Mouse (Mus musculus) liver, adult (tissue): ENCODE results near the gene Pla2g15.

Source experiments
- GATA4 ChIP-seq: IDR thresholded peaks from 2 replicates; pipeline ENCODE4 v1.6.1; 2014; ENCODE audit warnings: mild to moderate bottlenecking, low read length; ENCODE audit not compliant: insufficient replicate concordance

Pla2g15 gene

DNA sequence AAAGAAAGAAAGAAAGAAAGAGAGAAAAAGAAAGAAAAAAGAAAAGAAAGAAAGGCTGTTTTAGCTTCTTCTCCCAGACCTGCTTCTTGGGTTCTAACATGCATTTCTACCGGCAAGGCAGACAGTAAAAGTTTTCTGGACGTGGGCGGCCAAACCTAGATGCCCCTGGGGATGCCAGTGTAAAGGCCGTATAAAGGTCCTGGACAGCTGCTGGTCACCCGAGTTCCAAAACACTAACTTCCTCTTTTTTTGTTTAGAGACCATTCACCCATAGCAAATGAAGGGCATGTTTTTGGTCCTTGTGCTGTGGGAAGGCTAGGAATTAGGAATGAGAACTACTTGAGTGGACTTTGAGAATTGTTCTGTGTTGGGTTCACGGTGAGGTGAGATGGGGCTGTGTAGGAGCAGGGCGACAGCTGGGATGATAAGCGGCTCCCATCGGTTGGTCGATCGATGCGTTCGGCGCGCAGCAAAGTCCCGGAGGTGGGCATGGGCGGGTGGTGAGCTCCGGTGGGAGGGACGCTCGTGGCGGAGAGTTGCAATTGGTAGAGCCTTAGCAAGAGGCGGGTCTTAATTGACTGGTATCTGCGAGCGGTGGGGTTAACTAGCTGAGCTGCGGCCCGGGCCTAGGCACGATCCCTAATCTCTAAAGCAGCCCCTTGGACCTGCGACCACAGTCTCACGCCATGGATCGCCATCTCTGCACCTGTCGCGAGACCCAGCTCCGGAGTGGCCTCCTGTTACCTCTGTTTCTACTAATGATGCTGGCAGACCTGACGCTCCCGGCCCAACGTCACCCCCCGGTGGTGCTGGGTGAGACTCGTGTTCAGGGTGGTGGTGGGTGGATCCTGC, at the start of gene Pla2g15:
Gene Pla2g15, plus strand, starts transcription at position 599 of the 852 bp plus-strand sequence.
- peak; percentile 88; the same call in 1 of the 2 replicates for TF ChIP-seq GATA4

DNA sequence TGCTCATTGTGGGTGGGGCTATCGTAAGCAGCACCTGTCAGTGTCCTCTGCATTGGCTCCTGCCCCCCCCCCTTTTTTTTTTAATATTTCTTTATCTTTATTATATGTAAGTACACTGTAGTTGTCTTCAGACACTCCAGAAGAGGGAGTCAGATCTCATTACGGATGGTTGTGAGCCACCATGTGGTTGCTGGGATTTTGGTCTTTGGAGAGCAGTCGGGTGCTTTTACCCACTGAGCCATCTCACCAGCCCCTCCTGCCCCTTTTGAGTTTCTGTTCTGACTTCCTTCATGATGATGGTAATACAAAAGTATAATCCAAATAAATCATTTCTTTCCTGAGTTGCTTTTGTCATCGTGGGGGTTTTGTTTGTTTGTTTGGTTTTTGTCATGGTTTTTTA, 47.9 kb upstream of the Pla2g15 start:
- no peak for TF ChIP-seq GATA4

DNA sequence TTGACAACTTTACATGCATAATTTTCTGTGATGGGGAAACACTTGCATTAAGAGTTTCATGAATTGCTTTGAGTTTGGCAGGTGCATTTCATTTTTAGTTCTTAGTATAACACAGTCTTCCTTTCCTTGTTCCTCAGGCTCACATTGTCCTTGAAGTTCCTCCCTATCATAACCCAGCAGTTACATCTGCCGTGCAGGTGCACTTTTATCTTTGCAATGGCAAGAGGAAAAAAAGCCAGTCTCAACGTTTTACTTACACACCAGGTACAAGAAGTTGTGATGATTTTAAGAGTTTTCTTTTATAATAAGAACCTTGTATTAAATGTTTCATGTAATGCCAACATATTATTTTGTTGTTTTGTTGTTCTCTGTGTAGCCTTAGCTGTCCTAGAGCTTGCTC, 46.3 kb upstream of the Pla2g15 start:
- TF ChIP-seq GATA4 = no peak

DNA sequence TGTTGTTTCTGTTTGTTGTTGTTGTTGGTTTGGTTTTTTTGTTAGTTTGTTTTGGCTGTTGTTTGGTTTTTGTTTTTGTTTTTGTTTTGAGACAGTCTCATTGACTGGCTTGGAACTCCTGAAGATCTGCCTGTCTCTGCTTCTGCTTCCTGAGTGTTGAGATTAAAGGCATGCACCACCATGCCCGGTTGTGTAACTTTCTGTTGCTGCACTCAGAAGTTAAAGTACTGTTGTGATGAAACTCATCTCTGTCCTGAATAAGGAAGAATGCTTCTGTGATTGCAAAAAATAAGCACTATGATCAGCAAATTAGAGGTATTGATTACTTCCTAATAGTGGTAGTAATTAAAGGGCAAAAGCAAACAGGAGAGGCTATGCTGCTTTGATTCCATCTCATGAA, 44.0 kb upstream of the Pla2g15 start:
- TF ChIP-seq GATA4 = no peak

DNA sequence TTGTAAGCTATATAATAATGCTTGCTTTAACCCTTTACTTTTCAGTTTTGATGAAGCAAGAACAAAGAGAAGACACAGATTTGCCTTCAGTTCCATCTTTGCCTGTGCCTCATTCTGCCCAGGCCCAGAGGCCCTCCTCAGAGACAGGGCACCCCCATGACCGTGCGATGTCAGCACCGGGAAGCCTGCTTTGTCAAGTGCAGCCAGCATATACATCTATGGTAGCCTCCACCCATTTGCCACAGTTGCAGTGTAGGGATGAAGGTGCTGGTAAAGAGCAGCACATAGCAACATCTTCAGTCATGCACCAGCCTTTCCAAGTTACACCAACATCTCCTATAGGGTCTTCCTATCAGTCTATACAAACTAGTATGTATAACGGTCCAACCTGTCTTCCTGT, 42.1 kb upstream of the Pla2g15 start:
- TF ChIP-seq GATA4 = no peak

DNA sequence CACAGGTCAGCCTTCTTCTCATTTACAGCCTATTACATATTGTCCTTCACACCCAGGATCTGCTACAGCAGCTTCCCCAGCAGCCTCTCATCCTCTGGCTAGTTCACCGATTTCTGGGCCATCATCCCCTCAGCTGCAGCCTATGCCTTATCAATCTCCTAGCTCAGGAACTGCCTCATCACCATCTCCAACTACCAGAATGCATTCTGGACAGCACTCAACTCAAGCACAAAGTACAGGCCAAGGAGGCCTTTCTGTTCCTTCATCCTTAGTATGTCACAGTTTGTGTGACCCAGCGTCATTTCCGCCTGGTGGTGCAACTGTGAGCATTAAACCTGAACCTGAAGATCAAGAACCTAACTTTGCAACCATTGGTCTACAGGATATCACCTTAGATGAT, 41.5 kb upstream of the Pla2g15 start:
- TF ChIP-seq GATA4 = no peak

DNA sequence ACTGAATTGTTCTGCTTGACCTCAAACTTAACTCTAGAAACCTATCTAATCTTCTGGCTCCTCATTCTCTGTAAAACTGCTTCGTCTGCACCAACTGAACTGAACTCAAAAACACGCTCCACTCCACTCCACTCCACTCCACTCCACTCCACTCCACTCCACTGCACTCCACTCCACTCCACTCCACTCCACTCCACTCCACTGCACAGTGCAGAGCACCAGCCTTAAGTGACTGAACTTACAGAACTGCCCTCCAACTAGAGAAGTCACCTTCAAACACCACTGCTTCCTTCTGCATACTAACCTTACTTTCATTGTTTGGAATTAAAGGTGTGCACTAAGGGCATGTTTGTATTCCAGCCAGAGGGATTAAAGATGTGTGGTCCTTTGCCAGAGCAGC, 38.2 kb upstream of the Pla2g15 start:
- TF ChIP-seq GATA4 = no peak

DNA sequence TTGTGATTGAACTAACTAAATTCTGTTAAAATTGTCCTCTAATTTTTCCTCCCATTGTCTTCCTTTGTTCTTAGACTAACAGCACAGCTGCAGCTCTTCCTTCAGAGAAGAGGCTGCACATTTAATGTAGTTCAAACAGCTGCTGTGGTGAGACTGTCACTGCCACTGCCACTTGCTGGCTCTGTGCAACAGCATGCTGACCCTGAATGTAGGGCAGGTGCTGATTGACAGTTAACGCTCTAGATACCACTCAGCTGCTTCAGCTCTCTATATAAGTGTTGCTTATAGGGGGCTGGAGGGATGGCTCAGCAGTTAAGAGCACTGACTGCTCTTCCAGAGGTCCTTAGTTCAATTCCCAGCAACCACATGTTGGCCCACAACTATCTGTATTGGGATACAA, 37.7 kb upstream of the Pla2g15 start:
- TF ChIP-seq GATA4 = no peak

DNA sequence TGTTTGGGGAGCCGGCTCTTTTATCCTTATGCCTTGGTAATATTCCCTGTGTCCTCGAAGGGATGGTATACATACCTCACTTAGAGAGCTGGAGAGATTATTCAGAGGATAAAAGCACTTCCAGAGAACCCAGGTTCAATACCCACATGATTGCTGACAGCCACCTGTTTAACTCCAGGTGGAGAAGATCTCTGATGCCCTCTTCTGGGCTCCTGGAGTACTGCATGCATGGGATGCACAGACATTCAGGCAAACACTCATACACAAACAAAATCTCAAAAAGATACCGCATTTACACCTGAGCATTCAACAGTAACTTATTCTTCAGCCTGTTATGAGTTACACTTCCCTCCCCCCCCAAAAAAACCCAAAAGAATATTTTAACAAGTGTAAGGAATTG, 34.3 kb upstream of the Pla2g15 start:
- no peak for TF ChIP-seq GATA4

DNA sequence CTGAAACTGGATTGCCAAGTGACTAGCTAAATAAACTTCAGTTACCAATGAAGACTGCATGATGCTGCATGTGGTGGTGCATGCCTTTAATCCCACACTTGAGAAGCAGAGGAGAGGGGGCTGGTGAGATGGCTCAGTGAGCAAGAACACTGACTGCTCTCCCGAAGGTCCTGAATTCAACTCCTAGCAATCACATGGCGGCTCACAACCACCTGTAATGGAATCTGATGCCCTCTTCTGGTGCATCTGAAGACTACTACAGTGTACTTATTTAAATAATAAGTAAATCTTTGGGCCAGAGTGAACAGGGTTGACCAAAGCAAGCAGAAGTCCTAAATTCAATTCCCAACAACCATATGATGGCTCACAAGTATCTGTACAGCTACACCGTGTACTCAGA, 26.8 kb upstream of the Pla2g15 start:
- TF ChIP-seq GATA4 = no peak

DNA sequence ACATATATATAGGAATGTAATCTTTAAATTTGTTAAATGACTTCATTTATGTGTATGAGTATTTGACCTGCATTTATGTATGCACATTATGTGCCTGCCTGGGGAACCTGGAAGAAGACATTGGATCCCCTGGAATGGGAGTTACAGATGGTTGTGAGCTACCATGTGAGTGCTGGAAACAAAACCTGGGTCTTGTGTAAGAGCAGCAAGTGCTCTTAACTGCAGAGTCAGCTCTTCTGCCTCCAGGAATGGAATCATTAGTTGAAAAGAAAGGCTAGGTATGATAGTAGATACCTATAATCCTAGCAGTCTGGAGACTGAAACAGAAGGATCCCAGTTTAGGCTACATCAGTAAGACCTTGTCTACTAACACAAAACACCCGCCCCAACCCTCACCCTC, 24.1 kb upstream of the Pla2g15 start:
- TF ChIP-seq GATA4 = no peak

DNA sequence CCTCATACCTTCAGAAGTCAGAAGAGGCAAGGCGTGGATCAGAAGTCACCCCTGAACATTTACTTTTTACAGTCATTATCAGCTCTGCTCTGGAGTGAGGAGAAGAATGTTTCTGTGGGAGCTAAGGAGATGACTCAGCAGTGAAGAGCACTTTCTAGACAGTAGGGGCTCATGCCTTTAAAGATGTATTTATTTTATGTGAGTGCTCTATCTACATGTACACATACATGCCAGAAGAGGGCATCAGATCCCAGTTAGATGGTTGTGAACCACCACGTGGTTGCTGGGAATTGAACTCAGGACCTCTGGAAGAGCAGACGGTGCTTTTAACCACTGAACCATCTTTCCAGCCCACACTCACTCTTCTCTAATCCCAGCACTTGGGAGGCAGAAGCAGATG, 23.1 kb upstream of the Pla2g15 start:
- TF ChIP-seq GATA4 = no peak

DNA sequence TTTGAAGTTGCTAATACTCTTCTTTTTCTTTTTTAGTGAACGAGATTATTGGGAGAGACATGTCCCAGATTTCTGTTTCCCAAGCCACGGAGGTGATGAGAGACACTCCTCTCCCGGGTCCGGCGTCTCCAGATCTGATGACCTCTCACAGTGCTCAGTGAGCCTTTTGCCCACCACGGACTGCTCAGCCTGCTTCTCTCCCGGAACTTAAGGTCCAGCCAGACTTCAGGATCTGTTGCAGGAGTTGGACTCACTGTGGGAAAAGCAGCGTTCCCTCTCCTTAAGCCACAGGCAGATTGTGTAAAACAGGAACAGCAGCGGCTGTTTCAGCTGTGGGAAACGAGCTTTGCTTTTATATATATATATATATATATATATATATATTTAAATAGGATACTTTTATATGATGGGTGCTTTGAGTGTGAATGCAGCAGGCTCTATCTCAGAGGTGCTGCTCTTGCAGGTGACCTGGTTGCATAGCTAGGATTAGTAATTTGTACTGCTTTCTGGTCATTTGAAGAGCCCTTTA, 22.3 kb upstream of the Pla2g15 start:
- TF ChIP-seq GATA4 = no peak

DNA sequence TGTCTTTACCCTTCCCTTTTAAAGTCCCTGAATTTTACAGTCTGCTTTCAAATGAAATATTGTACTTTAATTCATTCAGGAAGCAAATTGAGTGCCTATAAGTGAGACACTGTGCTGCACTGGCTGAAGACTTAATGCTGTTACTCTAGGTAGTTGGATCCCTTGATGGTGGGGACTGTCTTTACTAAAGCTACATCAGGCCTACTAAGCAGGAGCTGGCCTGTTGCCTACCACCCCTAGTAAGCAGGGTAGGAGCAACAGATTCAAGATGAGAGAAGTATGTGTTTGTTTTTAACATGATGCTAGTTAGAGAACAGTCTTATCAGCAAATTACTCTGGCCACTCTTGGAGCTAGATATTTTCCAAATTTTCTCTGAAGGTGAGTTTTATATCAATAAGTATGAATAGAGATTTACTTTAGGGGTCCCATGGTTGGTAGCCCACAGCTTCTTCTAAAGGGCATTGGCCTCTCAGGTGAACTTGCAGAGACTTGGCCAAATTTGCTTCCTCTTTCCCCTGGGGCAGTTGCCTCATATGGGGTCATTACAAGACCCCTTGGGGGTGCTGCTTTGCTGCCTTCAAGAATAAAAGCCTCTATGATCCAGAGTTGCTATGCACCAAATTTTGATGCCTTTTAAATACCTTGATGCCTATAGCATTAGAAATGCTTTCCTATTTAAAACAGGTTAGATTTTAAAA, 20.8 kb upstream of the Pla2g15 start:
- no peak for TF ChIP-seq GATA4

DNA sequence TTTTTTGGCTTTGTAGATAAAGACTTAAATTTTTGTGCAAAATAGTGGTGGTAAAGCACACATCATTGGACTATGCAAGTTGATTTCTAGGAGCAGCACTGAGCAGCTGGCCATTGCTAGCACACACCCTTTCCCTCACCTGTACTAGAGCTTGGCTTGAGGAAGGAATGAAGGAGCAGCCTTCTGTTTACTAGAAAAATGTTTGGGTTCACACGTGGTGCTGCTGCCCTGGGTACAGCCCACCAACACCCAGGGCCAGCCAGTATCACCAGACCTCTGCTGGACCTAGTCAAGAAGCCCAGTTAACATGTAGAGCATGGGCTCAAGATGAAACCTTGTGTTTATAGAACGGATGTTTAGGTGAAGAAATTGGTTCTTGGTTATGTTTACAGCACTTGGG, 20.2 kb upstream of the Pla2g15 start:
- no peak for TF ChIP-seq GATA4

DNA sequence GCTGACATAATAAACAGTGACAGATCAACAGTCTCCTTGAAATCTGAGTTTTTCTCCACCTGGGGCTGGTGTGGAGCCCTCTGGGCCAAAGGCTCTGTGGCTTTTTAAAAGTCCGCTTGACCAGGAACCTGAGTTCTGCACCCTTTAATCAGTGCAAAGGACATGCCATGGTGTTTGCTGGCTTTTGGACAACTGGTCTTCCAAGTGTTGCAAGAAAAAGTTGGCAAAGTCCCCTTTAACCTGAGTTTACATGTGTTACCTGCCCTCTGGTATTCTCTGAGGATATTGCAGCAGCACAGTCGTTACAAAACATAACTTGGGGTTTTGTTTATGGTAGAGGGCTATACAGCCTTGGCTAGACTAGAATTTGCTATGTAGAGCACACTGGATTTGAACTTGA, 19.7 kb upstream of the Pla2g15 start:
- no peak; the same call in 1 of the 2 replicates for TF ChIP-seq GATA4
